Mouse (Mus musculus) intestine, postnatal 0 days (tissue): ENCODE measurements around the gene Rsph3a. TPM values are rescaled to one million over a fixed set of nuclear protein-coding genes. Genes with fewer than 3 reads are reported as not detected.
"Not testable (repeated sequence)": the region's sequence is repeated elsewhere in the genome, so short reads cannot be mapped to it uniquely, and the experiment has no call there.

Source experiments
- ATAC-seq: fragments of 200-750 bp; cut with Nextera tagmentation; 2 replicates; pipeline ENCODE4 v1.8.0; 2017; ENCODE audit warnings: mild to moderate bottlenecking, moderate TSS enrichment, moderate library complexity
- H3K27ac ChIP-seq: fragments of 300-500 bp; sonication (generic); 2 replicates; pipeline ENCODE4 v1.5.1; 2014; ENCODE audit warnings: mild to moderate bottlenecking, low read depth, low read length, moderate library complexity
- H3K27me3 ChIP-seq: fragments of 300-500 bp; sonication (generic); replicated peaks from 2 replicates; pipeline ENCODE4 v1.6.1; 2014; ENCODE audit warnings: low read length, mixed read lengths; ENCODE audit not compliant: control insufficient read depth, insufficient read depth
- H3K36me3 ChIP-seq: fragments of 300-500 bp; sonication (generic); 2 replicates; pipeline ENCODE4 v1.6.1; 2014; ENCODE audit warnings: mild to moderate bottlenecking, moderate library complexity; ENCODE audit not compliant: control insufficient read depth, insufficient read depth
- H3K4me1 ChIP-seq: fragments of 300-500 bp; sonication (generic); replicated peaks from 2 replicates; pipeline ENCODE4 v1.6.1; 2014; ENCODE audit warnings: antibody characterized with exemption, low read length, mixed read lengths; ENCODE audit not compliant: control insufficient read depth, insufficient read depth
- H3K4me2 ChIP-seq: fragments of 300-500 bp; sonication (generic); replicated peaks from 2 replicates; pipeline ENCODE4 v1.6.1; 2014; ENCODE audit warnings: low read depth, mild to moderate bottlenecking, moderate library complexity
- H3K4me3 ChIP-seq: fragments of 300-500 bp; sonication (generic); 2 replicates; pipeline ENCODE4 v1.5.1; 2014; ENCODE audit warnings: low read depth, low read length
- H3K9ac ChIP-seq: fragments of 300-500 bp; sonication (generic); 2 replicates; pipeline ENCODE4 v1.6.1; 2014; ENCODE audit warnings: mild to moderate bottlenecking, low read depth, low read length
- H3K9me3 ChIP-seq: fragments of 300-500 bp; sonication (generic); 2 replicates; pipeline ENCODE4 v1.6.1; 2016; ENCODE audit warnings: mixed run types; ENCODE audit not compliant: control insufficient read depth
- CTCF ChIP-seq: sonication (generic); IDR thresholded peaks from 2 replicates; pipeline ENCODE4 v1.5.1; 2016; ENCODE audit warnings: low read depth, mild to moderate bottlenecking, control low read depth, antibody characterized with exemption, moderate library complexity
- WGBS: fragments of 180-500 bp; shearing (Covaris S2); extraction: QIAGEN DNeasy Blood & Tissue Kit; methylation state at CpG from one replicate; pipeline ENCODE4 v1.1.7; 2014; 5-methylcytosine and 5-hydroxymethylcytosine counted together
- polyA plus RNA-seq: library from polyadenylated mRNA; unstranded; fragments of >200 nt; fragmentation: Nextera tagmentation; extraction: Ambion mirVana; gene quantifications from 2 replicates; pipeline ENCODE4 v1.2.1, GENCODE M21; 2015

Gene Rsph3a
- polyA plus RNA-seq, 1 experiment from 2014 or later: 36.5 TPM

DNA sequence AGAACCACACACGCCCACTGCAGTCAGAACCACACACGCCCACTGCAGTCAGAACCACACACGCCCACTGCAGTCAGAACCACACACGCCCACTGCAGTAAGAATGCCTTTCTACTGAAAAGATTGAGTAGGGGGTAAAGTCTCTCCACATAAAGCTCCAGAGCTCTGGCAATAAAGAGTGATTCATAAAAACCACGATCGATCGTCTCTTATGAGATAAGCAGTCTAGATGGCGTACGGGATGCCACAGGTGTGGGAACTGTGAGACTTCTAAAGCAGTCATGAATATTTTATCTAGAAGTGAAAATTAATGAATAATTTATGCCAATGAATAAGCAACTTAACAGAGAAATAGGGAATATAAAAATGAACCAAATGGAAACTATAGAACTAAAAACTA, 11.8 kb downstream of the Rsph3a start:
- 54% methylated on average over 8 of the region's 9 CpGs for WGBS

DNA sequence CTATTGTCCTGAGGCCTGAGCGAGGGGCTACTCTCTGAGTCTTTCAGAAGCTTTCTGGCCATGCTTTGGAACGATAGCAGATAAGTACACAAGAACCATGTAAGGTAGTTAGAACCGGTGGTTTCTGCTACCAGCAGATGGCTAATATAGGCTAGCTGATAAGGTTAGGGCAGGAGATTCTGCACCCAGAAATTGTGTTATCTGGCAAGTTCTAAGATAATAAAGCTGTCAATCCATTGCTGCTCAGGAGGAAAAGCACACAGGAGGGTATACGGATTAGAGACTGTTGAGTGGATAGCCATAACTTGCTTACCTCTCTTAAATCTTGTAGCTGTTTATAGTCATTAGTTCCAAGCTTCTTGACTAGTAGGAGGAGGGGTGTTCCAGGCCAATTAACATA, 17.9 kb downstream of the Rsph3a start:
- H3K4me3 ChIP-seq, H3K4me1 ChIP-seq, H3K9ac ChIP-seq, ATAC-seq, H3K36me3 ChIP-seq, H3K4me2 ChIP-seq, H3K9me3 ChIP-seq, H3K27ac ChIP-seq, H3K27me3 ChIP-seq: not testable (repeated sequence)
- WGBS: 42% methylated on average over 4 of the region's 4 CpGs

More for the DNA sequence above, 11.8 kb downstream of the Rsph3a start:
- H3K27ac ChIP-seq, H3K36me3 ChIP-seq, H3K9me3 ChIP-seq, H3K4me1 ChIP-seq, H3K4me2 ChIP-seq, H3K27me3 ChIP-seq, H3K4me3 ChIP-seq, H3K9ac ChIP-seq: not testable (repeated sequence)
- peak; percentile 95 for ATAC-seq

DNA sequence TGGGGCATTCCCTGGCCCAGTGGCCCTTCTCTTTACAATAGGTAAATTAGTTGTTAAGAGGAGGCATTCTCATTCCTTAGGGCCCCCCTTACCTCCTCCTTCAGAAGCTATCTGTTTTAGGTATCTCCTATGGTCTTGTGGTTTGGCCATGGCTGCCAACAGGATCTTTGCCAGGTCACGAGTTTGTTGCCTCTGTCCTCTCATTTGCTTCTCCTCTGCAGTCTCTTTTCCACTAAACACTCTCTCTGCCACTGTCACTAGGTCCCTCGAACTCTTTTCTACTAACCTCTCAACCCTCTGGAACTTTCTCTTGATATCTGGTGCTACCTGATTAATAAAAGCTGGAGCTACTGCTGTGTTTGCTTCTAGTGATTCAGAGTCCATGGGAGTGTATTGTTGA, 19.0 kb downstream of the Rsph3a start:
- not testable (repeated sequence) for H3K9me3 ChIP-seq, ATAC-seq, H3K9ac ChIP-seq, H3K4me2 ChIP-seq, H3K27me3 ChIP-seq, H3K4me1 ChIP-seq, H3K4me3 ChIP-seq, H3K27ac ChIP-seq, H3K36me3 ChIP-seq
- WGBS: 95% methylated on average over 1 of the region's 2 CpGs

DNA sequence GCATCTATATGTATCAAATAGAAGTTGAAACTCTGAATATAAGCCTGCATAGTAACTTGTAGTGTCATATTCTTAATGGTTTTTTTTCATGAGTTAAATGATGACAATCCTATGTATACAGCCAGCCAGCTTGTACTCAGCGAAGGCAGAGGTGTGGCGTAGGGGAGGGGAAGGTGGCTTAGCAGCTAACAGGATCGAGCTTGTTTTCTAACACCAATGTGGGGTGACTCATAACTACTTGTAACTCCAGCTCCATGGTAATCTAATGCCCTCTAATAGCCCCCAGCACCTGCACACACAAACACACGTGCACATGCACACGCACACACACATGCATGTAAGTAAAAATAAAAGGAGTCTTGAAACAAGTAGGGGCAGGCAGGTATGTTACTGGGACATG, 23.1 kb downstream of the Rsph3a start:
- not testable (repeated sequence) for H3K4me3 ChIP-seq, H3K27ac ChIP-seq, H3K4me1 ChIP-seq, H3K4me2 ChIP-seq, H3K9me3 ChIP-seq, H3K36me3 ChIP-seq, H3K9ac ChIP-seq, ATAC-seq, H3K27me3 ChIP-seq
- 79% methylated on average over 3 of the region's 5 CpGs for WGBS

DNA sequence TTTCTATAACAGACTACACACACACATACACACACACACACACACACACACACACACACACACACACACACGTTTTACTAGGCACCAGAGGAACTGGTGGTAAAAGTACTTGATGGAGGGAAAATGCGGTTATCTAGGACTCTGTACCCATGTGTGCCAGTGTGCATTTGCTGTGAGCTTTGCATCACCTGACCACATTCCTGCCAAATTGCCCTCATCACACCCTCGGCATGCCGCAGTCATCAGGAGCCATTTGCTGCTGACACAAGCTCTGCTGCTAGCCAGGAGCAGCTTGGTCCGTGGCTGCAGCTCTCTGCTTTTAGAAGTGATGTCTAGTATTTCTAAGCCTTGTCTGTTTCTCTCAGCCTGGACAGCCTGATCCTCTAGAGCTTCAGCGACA, 24.4 kb downstream of the Rsph3a start:
- not testable (repeated sequence) for H3K27ac ChIP-seq, H3K4me2 ChIP-seq, H3K9ac ChIP-seq, H3K9me3 ChIP-seq, H3K27me3 ChIP-seq, H3K4me1 ChIP-seq, H3K36me3 ChIP-seq, H3K4me3 ChIP-seq
- ATAC-seq: peak; percentile 88
- WGBS: 18% methylated on average over 1 of the region's 6 CpGs

DNA sequence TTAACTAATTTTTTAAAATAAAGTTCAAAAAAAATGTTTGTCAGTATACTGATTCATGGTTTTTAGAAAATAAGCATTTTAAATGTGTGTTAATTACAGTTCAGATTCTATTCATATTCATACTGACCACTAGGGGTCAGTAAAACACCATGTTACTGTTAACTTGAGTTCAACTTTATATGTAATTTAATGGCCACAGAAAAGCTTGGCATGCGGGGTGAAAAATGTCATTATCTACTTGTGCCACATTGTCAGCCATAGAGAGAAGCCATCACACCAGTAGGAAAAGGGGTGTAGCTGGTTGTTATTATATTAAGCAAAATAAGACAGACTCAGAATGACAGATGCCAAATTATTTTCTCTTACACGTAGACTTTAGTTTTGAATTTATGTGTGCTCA, 38.1 kb downstream of the Rsph3a start:
- H3K27me3 ChIP-seq, H3K4me3 ChIP-seq, H3K4me2 ChIP-seq, H3K4me1 ChIP-seq, H3K36me3 ChIP-seq, ATAC-seq, H3K9ac ChIP-seq, H3K9me3 ChIP-seq, H3K27ac ChIP-seq: not testable (repeated sequence)
- 80% methylated on average over 1 of the region's 2 CpGs for WGBS
- 0 out of 2 replicates have a peak, but pooled peaks have one; percentile 18 for TF ChIP-seq CTCF

DNA sequence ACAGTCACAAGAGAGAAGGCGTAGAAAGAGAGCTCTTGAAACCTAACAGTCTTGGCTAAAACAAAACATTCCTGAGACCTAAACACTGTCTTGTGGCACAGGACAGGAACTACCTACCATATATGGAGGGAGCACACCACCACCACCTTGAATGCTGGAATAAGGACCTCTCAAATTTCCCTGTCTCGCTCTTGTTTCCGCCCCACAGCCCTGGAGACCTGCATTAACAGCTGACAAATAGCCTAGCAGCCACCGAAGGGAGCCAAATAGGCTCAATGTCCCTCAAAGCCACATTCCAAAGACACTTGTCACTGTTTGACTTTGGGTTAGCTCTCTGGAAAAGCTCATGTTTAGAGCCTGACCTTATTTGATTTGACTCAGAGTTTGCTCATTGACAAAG, 40.2 kb downstream of the Rsph3a start:
- H3K9ac ChIP-seq, H3K9me3 ChIP-seq, ATAC-seq, H3K27me3 ChIP-seq, H3K4me1 ChIP-seq, H3K36me3 ChIP-seq, H3K4me2 ChIP-seq, H3K27ac ChIP-seq, H3K4me3 ChIP-seq: not testable (repeated sequence)
- WGBS: 42% methylated on average over 4 of the region's 4 CpGs

DNA sequence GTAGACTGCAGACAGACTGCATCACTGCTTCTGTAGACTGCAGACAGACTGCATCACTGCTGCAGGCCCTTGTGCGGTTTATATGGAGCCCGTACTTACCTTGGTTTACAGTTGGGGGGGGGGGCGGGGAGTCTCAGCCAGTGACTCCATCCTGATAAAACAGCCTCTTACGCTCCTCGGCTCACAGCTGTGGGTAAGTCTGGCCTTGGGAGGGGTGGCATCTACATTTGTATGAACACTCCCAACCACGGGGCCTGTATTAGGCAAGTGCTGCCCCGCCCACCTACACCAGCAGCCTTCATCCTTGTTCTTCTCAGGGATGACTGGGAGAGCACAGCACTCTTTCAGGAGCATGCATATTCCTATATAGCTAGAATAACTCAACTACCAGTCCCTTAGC, 41.6 kb downstream of the Rsph3a start:
- not testable (repeated sequence) for H3K4me1 ChIP-seq, H3K4me2 ChIP-seq, H3K9me3 ChIP-seq, ATAC-seq, H3K36me3 ChIP-seq, H3K9ac ChIP-seq, H3K4me3 ChIP-seq, H3K27ac ChIP-seq, H3K27me3 ChIP-seq
- WGBS: 70% methylated on average over 7 of the region's 7 CpGs

DNA sequence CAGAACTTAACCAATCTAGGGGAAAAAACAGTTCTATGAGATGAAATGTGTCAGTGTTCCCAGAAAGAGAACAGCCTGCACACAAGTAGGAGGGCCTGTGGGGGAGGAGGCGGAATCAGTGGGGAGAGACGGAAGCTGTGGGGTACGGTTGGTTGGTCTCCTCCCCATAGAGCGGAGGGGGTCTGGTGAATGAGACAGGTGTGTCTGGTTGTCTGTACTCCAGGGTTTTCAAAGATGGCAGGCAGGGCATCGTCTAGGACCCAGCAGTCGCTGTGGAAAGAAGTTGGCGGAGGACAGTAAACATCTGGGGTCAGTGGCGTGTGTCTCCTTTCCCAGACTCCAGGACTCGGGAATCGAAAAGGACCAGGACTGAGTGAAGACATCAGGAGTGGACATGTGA, 57.8 kb downstream of the Rsph3a start:
- H3K4me3 ChIP-seq, H3K27ac ChIP-seq, H3K4me1 ChIP-seq, H3K36me3 ChIP-seq, H3K9me3 ChIP-seq, H3K27me3 ChIP-seq, ATAC-seq, H3K9ac ChIP-seq, H3K4me2 ChIP-seq: not testable (repeated sequence)
- WGBS: 73% methylated on average over 10 of the region's 10 CpGs

DNA sequence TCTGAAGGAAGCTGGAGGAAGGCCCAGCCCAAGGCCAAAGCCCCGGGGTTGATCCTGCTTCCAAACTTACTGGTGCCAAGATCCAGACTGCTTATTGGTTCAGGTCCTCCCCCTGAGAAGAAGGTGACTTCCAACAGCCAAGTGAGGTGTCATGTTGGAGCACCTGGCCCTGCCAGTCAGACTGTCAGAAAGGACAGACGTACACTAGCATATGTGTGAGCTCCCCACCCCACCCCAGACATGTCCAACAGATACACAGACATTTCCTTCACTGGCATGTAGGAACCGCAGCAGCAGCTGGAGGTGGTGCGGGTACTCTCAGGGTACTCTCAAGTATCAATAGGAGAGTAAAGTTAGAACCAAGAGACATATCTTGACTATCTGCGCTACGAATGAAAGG, 61.4 kb downstream of the Rsph3a start:
- not testable (repeated sequence) for H3K9me3 ChIP-seq, H3K27me3 ChIP-seq, H3K4me1 ChIP-seq, H3K36me3 ChIP-seq, ATAC-seq, H3K4me2 ChIP-seq, H3K4me3 ChIP-seq, H3K27ac ChIP-seq, H3K9ac ChIP-seq
- 80% methylated on average over 1 of the region's 6 CpGs for WGBS
